Mouse (Mus musculus) testis, postnatal 14 days (tissue): ENCODE results near the gene Rnf114.
A peak's percentile ranks its signal among the peaks of the same experiment; 100 is the strongest.

Source experiments
- DNase-seq: peaks from one replicate; pipeline ENCODE4 v3.0.0; 2021; ENCODE audit warnings: low spot score

Rnf114 gene

GRCm38 (mm10) chr2:167475596-167475995 lies 16.8 kb upstream of the Rnf114 start:
- DNase-seq: no peak

- peak; percentile 79 for DNase-seq
These were observed 16.2 kb upstream of the Rnf114 start for GRCm38 (mm10) chr2:167476200-167476688.

GRCm38 (mm10) chr2:167476762-167477161 lies 15.7 kb upstream of the Rnf114 start:
- DNase-seq: no peak

- no peak for DNase-seq
These were observed 14.3 kb upstream of the Rnf114 start for GRCm38 (mm10) chr2:167478128-167478527.

- DNase-seq: no peak
These were observed 12.9 kb upstream of the Rnf114 start for GRCm38 (mm10) chr2:167479501-167479900.

GRCm38 (mm10) chr2:167482681-167483080 lies 9.8 kb upstream of the Rnf114 start:
- DNase-seq: no peak

- DNase-seq: no peak
These were observed 9.2 kb upstream of the Rnf114 start for GRCm38 (mm10) chr2:167483081-167483826.

- no peak for DNase-seq
These were observed 8.5 kb upstream of the Rnf114 start for GRCm38 (mm10) chr2:167483827-167484410.

- DNase-seq: no peak
These were observed 7.5 kb upstream of the Rnf114 start for GRCm38 (mm10) chr2:167484932-167485331.

GRCm38 (mm10) chr2:167485501-167486377 lies 6.7 kb upstream of the Rnf114 start:
- peak; percentile 27 for DNase-seq

GRCm38 (mm10) chr2:167486573-167486972 lies 5.9 kb upstream of the Rnf114 start:
- no peak for DNase-seq

GRCm38 (mm10) chr2:167487551-167487950 lies 4.9 kb upstream of the Rnf114 start:
- DNase-seq: no peak

- no peak for DNase-seq
These were observed 4.5 kb upstream of the Rnf114 start for GRCm38 (mm10) chr2:167487994-167488393.

GRCm38 (mm10) chr2:167490813-167491525 lies 1.5 kb upstream of the Rnf114 start:
- DNase-seq: no peak

- peak; percentile 92 for DNase-seq
These were observed 530 bp downstream of the Rnf114 start, which contains the start of gene Spata2 for GRCm38 (mm10) chr2:167492713-167493636. Gene Spata2, minus strand, starts transcription at chr2:167492887.

- no peak for DNase-seq
These were observed 4.0 kb downstream of the Rnf114 start for GRCm38 (mm10) chr2:167496437-167496836.

GRCm38 (mm10) chr2:167497272-167497671 lies 4.8 kb downstream of the Rnf114 start:
- DNase-seq: no peak

GRCm38 (mm10) chr2:167502554-167503252 lies 10.3 kb downstream of the Rnf114 start:
- no peak for DNase-seq

- peak; percentile 92 for DNase-seq
These were observed 10.9 kb downstream of the Rnf114 start for GRCm38 (mm10) chr2:167503253-167503895.
